Mouse (Mus musculus) T-helper 2 cell (primary cell): ENCODE results near the gene Sptb.

Experiments
- in situ Hi-C: fragments of 300-600 bp; cut with MboI, MseI; formaldehyde crosslinking; loops from one replicate; pipeline ENCODE4 v1.15.1; 2025; ENCODE audit warnings: high pct_unique_total_duplicates

The Sptb gene

GRCm38 (mm10) chr12:76710351-76711100, at the start of gene Sptb:
Sptb (minus strand) TSS chr12:76710547.
- in situ Hi-C loops: no loop called here

- in situ Hi-C loops: no loop called here
Measured at GRCm38 (mm10) chr12:76752652-76753318, 42.4 kb upstream of the Sptb start.

- in situ Hi-C loops: no loop called here
Measured at GRCm38 (mm10) chr12:76750866-76751459, 40.6 kb upstream of the Sptb start.

GRCm38 (mm10) chr12:76727955-76728354, 17.6 kb upstream of the Sptb start:
- in situ Hi-C loops: loop anchor here (5.0 kb wide), 1 partner anchor 64 kb away; no protein-coding TSS in a partner anchor

- in situ Hi-C loops: no loop called here
Measured at GRCm38 (mm10) chr12:76722026-76722425, 11.7 kb upstream of the Sptb start.

- in situ Hi-C loops: no loop called here
Measured at GRCm38 (mm10) chr12:76720572-76720971, 10.2 kb upstream of the Sptb start.

- in situ Hi-C loops: no loop called here
Measured at GRCm38 (mm10) chr12:76718384-76718783, 8.0 kb upstream of the Sptb start.

- in situ Hi-C loops: no loop called here
Measured at GRCm38 (mm10) chr12:76709795-76710350, 474 bp downstream of the Sptb start.

- in situ Hi-C loops: no loop called here
Measured at GRCm38 (mm10) chr12:76708956-76709794, 1.2 kb downstream of the Sptb start.

GRCm38 (mm10) chr12:76708181-76708580, 2.2 kb downstream of the Sptb start:
- in situ Hi-C loops: no loop called here

- in situ Hi-C loops: no loop called here
Measured at GRCm38 (mm10) chr12:76696380-76696935, 13.9 kb downstream of the Sptb start.

GRCm38 (mm10) chr12:76695773-76696172, 14.6 kb downstream of the Sptb start:
- in situ Hi-C loops: no loop called here

- in situ Hi-C loops: no loop called here
Measured at GRCm38 (mm10) chr12:76694801-76695505, 15.4 kb downstream of the Sptb start.

- in situ Hi-C loops: no loop called here
Measured at GRCm38 (mm10) chr12:76687498-76688200, 22.7 kb downstream of the Sptb start.

GRCm38 (mm10) chr12:76685647-76686046, 24.7 kb downstream of the Sptb start:
- in situ Hi-C loops: no loop called here

- in situ Hi-C loops: no loop called here
Measured at GRCm38 (mm10) chr12:76684493-76684892, 25.9 kb downstream of the Sptb start.

GRCm38 (mm10) chr12:76681937-76682336, 28.4 kb downstream of the Sptb start:
- in situ Hi-C loops: no loop called here

GRCm38 (mm10) chr12:76677068-76677467, 33.3 kb downstream of the Sptb start:
- in situ Hi-C loops: no loop called here

GRCm38 (mm10) chr12:76676477-76676876, 33.9 kb downstream of the Sptb start:
- in situ Hi-C loops: no loop called here

GRCm38 (mm10) chr12:76675364-76675763, 35.0 kb downstream of the Sptb start:
- in situ Hi-C loops: no loop called here
